Mouse (Mus musculus) MEL (cell line): ENCODE measurements around the gene Pgpep1l. TPM values are rescaled to one million over a fixed set of nuclear protein-coding genes. Genes with fewer than 3 reads are reported as not detected.

Source experiments
- DNase-seq: peaks from one replicate; pipeline ENCODE4 v3.0.0; 2011; ENCODE audit warnings: low read depth, low spot score
- H3K27ac ChIP-seq: 2 replicates; pipeline ENCODE4 v1.5.1; 2012; ENCODE audit warnings: low read depth, mild to moderate bottlenecking, control low read depth, low read length, moderate library complexity; ENCODE audit not compliant: control insufficient read depth
- H3K27me3 ChIP-seq, 2 experiments: fragments of 150-350 bp in 1 of 2; sonication (generic) in 1 of 2; 2 replicates each; pipeline ENCODE4 v1.6.1; 2012; ENCODE audit warnings: low read length in 2 of 2, mild to moderate bottlenecking in 2 of 2, improper control_type of control experiment in 1 of 2, moderate library complexity in 1 of 2; ENCODE audit not compliant: insufficient read depth in 2 of 2, control insufficient read depth in 1 of 2
- H3K36me3 ChIP-seq, 2 experiments: 2 replicates each; pipeline ENCODE4 v1.6.1; 2012 to 2014; ENCODE audit warnings: low read length in 2 of 2, improper control_type of control experiment in 1 of 2, inconsistent platforms in 1 of 2, mild to moderate bottlenecking in 1 of 2; ENCODE audit not compliant: insufficient read depth in 2 of 2, control insufficient read depth in 1 of 2
- H3K4me1 ChIP-seq, 2 experiments: fragments of 150-350 bp in 1 of 2; sonication (generic) in 1 of 2; 2 replicates each; pipeline ENCODE4 v1.6.1; 2012; ENCODE audit warnings: low read length in 2 of 2, improper control_type of control experiment in 1 of 2, mild to moderate bottlenecking in 1 of 2; ENCODE audit not compliant: insufficient read depth in 2 of 2, control insufficient read depth in 1 of 2
- H3K4me3 ChIP-seq, 2 experiments: fragments of 150-350 bp in 1 of 2; sonication (generic) in 1 of 2; 2 replicates each; pipeline ENCODE4 v1.5.1; 2012; ENCODE audit warnings: low read depth in 2 of 2, low read length in 2 of 2, mild to moderate bottlenecking in 2 of 2, moderate library complexity in 2 of 2, control low read depth in 1 of 2, improper control_type of control experiment in 1 of 2; ENCODE audit not compliant: control insufficient read depth in 1 of 2, insufficient read depth in 1 of 2
- H3K79me2 ChIP-seq: 2 replicates; pipeline ENCODE4 v1.6.1; 2012; ENCODE audit warnings: mild to moderate bottlenecking, low read length, moderate library complexity; ENCODE audit not compliant: control insufficient read depth, poor library complexity, insufficient read depth
- H3K9ac ChIP-seq: 2 replicates; pipeline ENCODE4 v1.6.1; 2012; ENCODE audit warnings: low read depth, mild to moderate bottlenecking, control low read depth, low read length, moderate library complexity; ENCODE audit not compliant: control insufficient read depth, poor library complexity, severe bottlenecking
- H3K9me3 ChIP-seq: fragments of 150-350 bp; sonication (generic); replicated peaks from 2 replicates; pipeline ENCODE4 v1.6.1; 2012; ENCODE audit warnings: mild to moderate bottlenecking, low read length, improper control_type of control experiment, moderate library complexity; ENCODE audit not compliant: insufficient read depth
- BHLHE40 ChIP-seq: IDR thresholded peaks from 2 replicates; pipeline ENCODE4 v1.6.1; 2012; ENCODE audit warnings: low read depth, mild to moderate bottlenecking, inconsistent platforms, low read length, improper control_type of control experiment, borderline replicate concordance
- CTCF ChIP-seq, 3 experiments: IDR thresholded peaks in 2 of 3; conservative IDR thresholded peaks in 1 of 3; 2 replicates each; pipeline ENCODE4 v1.5.1; 2011 to 2012; ENCODE audit warnings: low read length in 3 of 3, low read depth in 2 of 3, mild to moderate bottlenecking in 2 of 3, improper control_type of control experiment in 1 of 3, inconsistent platforms in 1 of 3, mixed read lengths in 1 of 3, moderate library complexity in 1 of 3; ENCODE audit not compliant: control insufficient read depth in 1 of 3, insufficient read depth in 1 of 3, poor library complexity in 1 of 3, severe bottlenecking in 1 of 3
- E2F4 ChIP-seq: IDR thresholded peaks from 2 replicates; pipeline ENCODE4 v1.6.1; 2011; ENCODE audit warnings: low read depth, low read length, improper control_type of control experiment, borderline replicate concordance
- GABPA ChIP-seq: IDR thresholded peaks from 2 replicates; pipeline ENCODE4 v1.6.1; 2012; ENCODE audit warnings: low read depth, mild to moderate bottlenecking, inconsistent platforms, low read length, improper control_type of control experiment, moderate library complexity
- GATA1 ChIP-seq: IDR thresholded peaks from 2 replicates; pipeline ENCODE4 v1.6.1; 2011; ENCODE audit warnings: low read depth, low read length, improper control_type of control experiment
- HCFC1 ChIP-seq: IDR thresholded peaks from 2 replicates; pipeline ENCODE4 v1.6.1; 2012; ENCODE audit warnings: low read depth, mild to moderate bottlenecking, inconsistent platforms, low read length, improper control_type of control experiment, moderate library complexity
- MAFK ChIP-seq: IDR thresholded peaks from 2 replicates; pipeline ENCODE4 v1.6.1; 2011; ENCODE audit warnings: low read depth, mild to moderate bottlenecking, low read length, improper control_type of control experiment, borderline replicate concordance
- MAX ChIP-seq: IDR thresholded peaks from 2 replicates; pipeline ENCODE4 v1.6.1; 2011; ENCODE audit warnings: low read length, improper control_type of control experiment
- MAZ ChIP-seq: IDR thresholded peaks from 2 replicates; pipeline ENCODE4 v1.6.1; 2012; ENCODE audit warnings: low read depth, mild to moderate bottlenecking, inconsistent platforms, low read length, improper control_type of control experiment
- MXI1 ChIP-seq: IDR thresholded peaks from 2 replicates; pipeline ENCODE4 v1.6.1; 2011; ENCODE audit warnings: mild to moderate bottlenecking, low read depth, low read length, improper control_type of control experiment
- MYC ChIP-seq: IDR thresholded peaks from 2 replicates; pipeline ENCODE4 v1.6.1; 2011; ENCODE audit warnings: low read depth, mild to moderate bottlenecking, low read length, improper control_type of control experiment, moderate library complexity
- NELFE ChIP-seq: IDR thresholded peaks from 2 replicates; pipeline ENCODE4 v1.6.1; 2011; ENCODE audit warnings: low read depth, low read length, improper control_type of control experiment
- NRF1 ChIP-seq: IDR thresholded peaks from 2 replicates; pipeline ENCODE4 v1.6.1; 2014; ENCODE audit warnings: low read depth, mild to moderate bottlenecking, inconsistent platforms, low read length, improper control_type of control experiment, moderate library complexity; ENCODE audit not compliant: poor library complexity, insufficient read depth, severe bottlenecking
- POLR2A ChIP-seq, 2 experiments: IDR thresholded peaks; 2 replicates each; pipeline ENCODE4 v1.6.1; 2011 to 2012; ENCODE audit warnings: low read length in 2 of 2, mild to moderate bottlenecking in 2 of 2, control low read depth in 1 of 2, improper control_type of control experiment in 1 of 2, low read depth in 1 of 2, moderate library complexity in 1 of 2; ENCODE audit not compliant: control insufficient read depth in 1 of 2, insufficient read depth in 1 of 2, poor library complexity in 1 of 2
- POLR2AphosphoS2 ChIP-seq: IDR thresholded peaks from 2 replicates; pipeline ENCODE4 v1.6.1; 2011; ENCODE audit warnings: low read length, improper control_type of control experiment
- POLR2AphosphoS5 ChIP-seq: IDR thresholded peaks from 2 replicates; pipeline ENCODE4 v1.6.1; 2012; ENCODE audit warnings: low read depth, borderline replicate concordance, mild to moderate bottlenecking, inconsistent platforms, low read length, moderate library complexity, mixed read lengths
- RCOR1 ChIP-seq: IDR thresholded peaks from 2 replicates; pipeline ENCODE4 v1.6.1; 2012; ENCODE audit warnings: low read depth, mild to moderate bottlenecking, inconsistent platforms, low read length, improper control_type of control experiment
- TAL1 ChIP-seq: IDR thresholded peaks from 2 replicates; pipeline ENCODE4 v1.6.1; 2012; ENCODE audit warnings: mild to moderate bottlenecking, inconsistent platforms, low read length, moderate library complexity, mixed read lengths
- TBP ChIP-seq: IDR thresholded peaks from 2 replicates; pipeline ENCODE4 v1.8.0; 2011; ENCODE audit warnings: low read depth, low read length, improper control_type of control experiment
- ZKSCAN1 ChIP-seq: IDR thresholded peaks from 2 replicates; pipeline ENCODE4 v1.6.1; 2012; ENCODE audit warnings: low read depth, mild to moderate bottlenecking, inconsistent platforms, low read length, improper control_type of control experiment, moderate library complexity
- ZMIZ1 ChIP-seq: IDR thresholded peaks from 2 replicates; pipeline ENCODE4 v1.6.1; 2012; ENCODE audit warnings: low read depth, mild to moderate bottlenecking, inconsistent platforms, low read length, improper control_type of control experiment, moderate library complexity
- polyA plus RNA-seq, 2 experiments: library from polyadenylated mRNA; stranded (reverse) in 1 of 2; unstranded in 1 of 2; fragments of >175 nt in 1 of 2; fragments of >200 nt in 1 of 2; gene quantifications; 2 replicates each; pipeline versions ENCODE4 v1.2.1 to v1.2.4; 2012; ENCODE audit warnings: low replicate concordance in 2 of 2, low read depth in 1 of 2; ENCODE audit not compliant: insufficient read length in 2 of 2, insufficient read depth in 1 of 2, missing spikeins in 1 of 2
- total RNA-seq: library from RNA; depleted of rRNA; stranded (reverse); fragments of 300-350 nt; gene quantifications from 2 replicates; pipeline ENCODE4 v1.2.3, GENCODE M21; 2012

Pgpep1l gene
- total and polyA plus RNA-seq, 3 experiments, result not detected

DNA sequence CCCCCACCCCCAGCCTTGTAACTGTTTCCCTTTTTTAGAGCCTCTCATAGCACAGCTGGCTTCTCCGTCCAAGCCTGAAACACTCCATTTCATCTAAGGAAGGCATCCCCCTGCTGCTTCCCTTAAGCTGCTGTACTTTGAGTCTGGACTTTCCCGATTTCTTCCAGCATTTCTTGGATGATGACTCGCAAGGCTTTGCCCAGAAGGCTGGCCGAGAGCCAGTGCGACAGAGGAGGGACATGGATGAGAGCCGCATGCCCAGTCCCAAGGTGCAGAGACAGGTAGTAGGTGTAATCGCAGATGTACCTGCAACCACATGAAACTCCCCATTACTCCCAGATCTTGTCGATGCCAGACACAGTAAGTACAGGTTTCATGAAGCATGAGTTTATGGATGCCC is 27.2 kb downstream of the Pgpep1l start:
- Histone ChIP-seq H3K9me3 (no peaks in the 10 kb centered on the region), H3K4me3 (no peak overlapping the region), H3K4me1 (no peaks in the 10 kb centered on the region), H3K9ac (no peak overlapping the region)
- TF ChIP-seq CTCF (IDR thresholded peaks at IDR 0.05 in 2 of 3, conservative IDR thresholded peaks at IDR 0.05 in 1 of 3; ENCODE audit: control insufficient read depth in 1 of 3, insufficient read depth in 1 of 3, low read depth in 2 of 3, low read length in 3 of 3, poor library complexity in 1 of 3, severe bottlenecking in 1 of 3), result no peak
- no peak for TF ChIP-seq NELFE
- TF ChIP-seq RCOR1, result no peak
- TF ChIP-seq MAX, result no peak
- TF ChIP-seq POLR2AphosphoS2, result no peak
- no peak for TF ChIP-seq POLR2AphosphoS5
- TF ChIP-seq MAZ, result no peak
- TF ChIP-seq POLR2A (IDR thresholded peaks at IDR 0.05; ENCODE audit: control insufficient read depth in 1 of 2, insufficient read depth in 1 of 2, low read depth in 1 of 2, low read length in 2 of 2, poor library complexity in 1 of 2), result no peak
- no peak for TF ChIP-seq MAFK
- no peak for TF ChIP-seq ZMIZ1
- TF ChIP-seq GABPA, result no peak
- TF ChIP-seq GATA1, result no peak
- no peak for TF ChIP-seq BHLHE40
- no peak for TF ChIP-seq NRF1
- TF ChIP-seq E2F4, result no peak
- TF ChIP-seq TAL1, result no peak
- no peak for TF ChIP-seq MXI1
- TF ChIP-seq MYC, result no peak
- no peak for TF ChIP-seq TBP
- no peak for TF ChIP-seq HCFC1
- TF ChIP-seq, all 39 proteins: peak for 0
- H3K27ac ChIP-seq, result no peak overlapping the region
- H3K27me3 ChIP-seq, result peaks cover 0 to 3% of the 10 kb centered on the region in 2 experiments; a peak in 2 of 4 replicates
- H3K36me3 ChIP-seq, result no peaks in the 10 kb centered on the region
- no peaks in the 10 kb centered on the region for H3K79me2 ChIP-seq
- DNase-seq, result no peak

DNA sequence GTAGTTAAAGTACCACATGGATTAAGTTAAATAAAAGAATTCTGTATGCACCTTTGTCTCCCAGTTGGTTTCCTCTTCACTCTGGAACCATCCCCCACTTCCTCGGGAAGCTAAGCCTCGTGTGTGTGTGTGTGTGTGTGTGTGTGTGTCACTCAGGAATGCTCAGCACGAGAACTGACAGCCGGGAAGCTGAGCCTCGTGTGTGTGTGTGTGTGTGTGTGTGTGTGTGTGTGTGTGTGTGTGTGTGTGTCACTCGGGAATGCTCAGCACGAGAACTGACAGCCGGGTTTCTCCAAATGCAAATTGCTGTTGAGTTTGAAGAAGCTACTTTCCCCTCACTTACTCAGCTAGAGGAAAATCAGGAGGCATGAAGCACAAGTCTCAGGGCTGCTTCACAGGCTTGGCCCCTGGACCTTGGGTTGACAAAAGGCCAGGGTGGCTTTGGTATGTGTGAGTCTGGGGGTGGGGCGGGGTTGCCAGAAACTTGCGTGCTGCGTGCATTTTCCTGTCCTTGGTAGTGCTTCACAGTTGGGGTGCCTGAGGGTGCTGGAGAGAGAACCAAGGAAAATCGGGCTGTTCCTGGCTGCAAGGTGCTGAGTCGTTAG is 30.3 kb downstream of the Pgpep1l start:
- Histone ChIP-seq H3K79me2 (no peaks in the 10 kb centered on the region), H3K36me3 (no peaks in the 10 kb centered on the region), H3K9me3 (no peaks in the 10 kb centered on the region), H3K4me3 (no peak overlapping the region), H3K27ac (no peak overlapping the region), H3K27me3 (no peaks in the 10 kb centered on the region), H3K4me1 (no peaks in the 10 kb centered on the region), H3K9ac (no peak overlapping the region)
- TF ChIP-seq ZKSCAN1 (no peak), CTCF (IDR thresholded peaks at IDR 0.05 in 2 of 3, conservative IDR thresholded peaks at IDR 0.05 in 1 of 3; ENCODE audit: control insufficient read depth in 1 of 3, insufficient read depth in 1 of 3, low read depth in 2 of 3, low read length in 3 of 3, poor library complexity in 1 of 3, severe bottlenecking in 1 of 3) (no peak)
- no peak for DNase-seq
